Mouse (Mus musculus) small intestine, adult 2 months (tissue): ENCODE measurements around the gene Cdrt4. TPM values are rescaled to one million over a fixed set of nuclear protein-coding genes. Genes with fewer than 3 reads are reported as not detected.

Experiments used
- H3K27ac ChIP-seq: fragments of 200-500 bp; 2 replicates; pipeline ENCODE4 v1.5.1; 2012; ENCODE audit warnings: low read depth, low read length, control low read depth, inconsistent platforms; ENCODE audit not compliant: insufficient read depth
- H3K27me3 ChIP-seq: fragments of 200-500 bp; 2 replicates; pipeline ENCODE4 v1.6.1; 2012; ENCODE audit warnings: mild to moderate bottlenecking, moderate library complexity, low read length, inconsistent platforms; ENCODE audit not compliant: control insufficient read depth, insufficient read depth
- H3K36me3 ChIP-seq: fragments of 200-500 bp; 2 replicates; pipeline ENCODE4 v1.6.1; 2012; ENCODE audit warnings: mild to moderate bottlenecking, low read length, control low read depth, inconsistent platforms; ENCODE audit not compliant: control insufficient read depth, insufficient read depth
- H3K4me1 ChIP-seq: fragments of 200-500 bp; 2 replicates; pipeline ENCODE4 v1.6.1; 2012; ENCODE audit warnings: low read length, inconsistent platforms, mixed read lengths; ENCODE audit not compliant: control insufficient read depth, insufficient read depth, insufficient read length
- H3K4me3 ChIP-seq: fragments of 200-500 bp; 2 replicates; pipeline ENCODE4 v1.5.1; 2012; ENCODE audit warnings: low read depth, mild to moderate bottlenecking, control low read depth, inconsistent platforms, low read length, moderate library complexity
- CTCF ChIP-seq: fragments of 200-500 bp; IDR thresholded peaks from 2 replicates; pipeline ENCODE4 v1.5.1; 2012; ENCODE audit warnings: low read depth, mild to moderate bottlenecking, control low read depth, inconsistent platforms, low read length, moderate library complexity, mixed read lengths; ENCODE audit not compliant: insufficient replicate concordance, insufficient read length; ENCODE audit errors: extremely low read depth
- POLR2A ChIP-seq: fragments of 200-500 bp; IDR thresholded peaks from 2 replicates; pipeline ENCODE4 v1.6.1; 2012; ENCODE audit warnings: low read depth, mild to moderate bottlenecking, control low read depth, inconsistent platforms, low read length, moderate library complexity
- WGBS: fragments of 180-500 bp; shearing (Covaris S2); methylation state at CpG from one replicate; pipeline ENCODE4 v1.1.7; 2018; 5-methylcytosine and 5-hydroxymethylcytosine counted together
- polyA plus RNA-seq: library from polyadenylated mRNA; depleted of rRNA; stranded (reverse); fragments of >200 nt; gene quantifications from 2 replicates; pipeline ENCODE4 v1.2.3, GENCODE M21; 2012

The Cdrt4 gene
- polyA plus RNA-seq, 1 experiment, result not detected

- no peak for TF ChIP-seq POLR2A
- no peak for TF ChIP-seq CTCF
- Histone ChIP-seq H3K36me3 (no peaks in the 10 kb centered on the region), H3K27ac (no peak overlapping the region), H3K27me3 (no peaks in the 10 kb centered on the region), H3K4me1 (no peaks in the 10 kb centered on the region), H3K4me3 (no peak overlapping the region)
- 82% methylated on average over 3 of the region's 3 CpGs for WGBS
Measured at GRCm38 (mm10) chr11:62940176-62940575, 10.8 kb upstream of the Cdrt4 start.

GRCm38 (mm10) chr11:62943538-62943937, 7.5 kb upstream of the Cdrt4 start:
- TF ChIP-seq CTCF (no peak), POLR2A (no peak)
- 64% methylated on average over 6 of the region's 6 CpGs for WGBS
- Histone ChIP-seq H3K4me1 (no peaks in the 10 kb centered on the region), H3K36me3 (no peaks in the 10 kb centered on the region), H3K27ac (no peak overlapping the region), H3K27me3 (no peaks in the 10 kb centered on the region), H3K4me3 (no peak overlapping the region)

- Histone ChIP-seq H3K36me3 (no peaks in the 10 kb centered on the region), H3K27me3 (no peaks in the 10 kb centered on the region; the same call in 1 of the 2 replicates), H3K4me3 (no peak overlapping the region), H3K27ac (no peak overlapping the region), H3K4me1 (no peaks in the 10 kb centered on the region)
- 28% methylated on average over 4 of the region's 4 CpGs for WGBS
- TF ChIP-seq CTCF (no peak), POLR2A (no peak)
Measured at GRCm38 (mm10) chr11:62945514-62945913, 5.5 kb upstream of the Cdrt4 start.

DNA sequence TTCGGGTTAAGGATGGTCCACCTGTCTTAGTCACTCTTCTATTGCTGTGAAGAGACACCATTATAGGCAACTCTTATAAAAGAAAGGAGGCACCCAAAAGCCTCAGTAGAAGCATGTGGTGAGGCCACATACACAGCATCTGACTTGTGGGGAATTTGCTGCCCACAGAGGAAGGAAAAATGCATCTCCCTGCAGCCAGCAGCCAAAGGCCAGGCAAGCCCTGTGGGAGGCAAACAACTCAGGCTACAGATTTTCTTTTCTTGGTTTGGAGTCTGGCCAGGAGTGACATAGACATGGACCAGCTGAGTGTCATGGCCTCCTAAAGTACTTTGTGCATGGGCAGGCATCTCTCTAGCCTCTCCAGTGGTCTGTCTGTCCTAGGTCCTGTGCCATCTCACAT, 1.4 kb upstream of the Cdrt4 start:
- Histone ChIP-seq H3K4me1 (no peaks in the 10 kb centered on the region), H3K4me3 (no peak overlapping the region), H3K36me3 (no peaks in the 10 kb centered on the region), H3K27me3 (no peaks in the 10 kb centered on the region; the same call in 1 of the 2 replicates), H3K27ac (no peak overlapping the region)
- 77% methylated on average over 1 of the region's 1 CpGs for whole genome bisulfite sequencing
- TF ChIP-seq CTCF (no peak), POLR2A (no peak)

GRCm38 (mm10) chr11:62954766-62955165, 3.8 kb downstream of the Cdrt4 start:
- Histone ChIP-seq H3K27ac (no peak overlapping the region), H3K27me3 (no peaks in the 10 kb centered on the region; the same call in 1 of the 2 replicates), H3K4me3 (no peak overlapping the region), H3K36me3 (no peaks in the 10 kb centered on the region), H3K4me1 (peaks cover 9% of the 10 kb centered on the region; the same call in 1 of the 2 replicates)
- TF ChIP-seq CTCF (no peak), POLR2A (no peak)
- 74% methylated on average over 3 of the region's 3 CpGs for WGBS

DNA sequence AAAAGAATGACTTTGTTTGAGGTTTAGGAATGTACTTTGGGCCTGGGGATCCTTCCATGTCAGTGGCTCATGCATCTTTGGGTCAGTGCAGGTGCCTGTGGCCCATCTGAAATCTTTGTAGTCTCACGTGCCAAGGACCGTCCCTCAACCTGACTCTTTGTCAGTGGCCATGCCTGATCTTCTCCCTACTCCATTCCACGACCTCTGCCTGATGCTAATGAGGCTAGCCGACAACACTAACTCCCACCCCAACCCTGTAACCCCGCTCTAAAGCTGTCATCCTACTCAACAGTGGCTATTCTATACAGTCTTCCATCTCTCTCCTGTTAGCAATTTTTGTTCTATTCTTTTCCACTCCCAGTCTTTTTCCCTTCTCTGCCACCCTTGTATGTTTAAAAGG, 4.2 kb downstream of the Cdrt4 start:
- Histone ChIP-seq H3K27ac (no peak overlapping the region), H3K27me3 (no peaks in the 10 kb centered on the region; the same call in 1 of the 2 replicates), H3K4me3 (no peak overlapping the region), H3K36me3 (no peaks in the 10 kb centered on the region), H3K4me1 (peaks cover 9% of the 10 kb centered on the region; the same call in 1 of the 2 replicates)
- WGBS, result 82% methylated on average over 5 of the region's 5 CpGs
- no peak for TF ChIP-seq CTCF
- TF ChIP-seq POLR2A, result no peak

DNA sequence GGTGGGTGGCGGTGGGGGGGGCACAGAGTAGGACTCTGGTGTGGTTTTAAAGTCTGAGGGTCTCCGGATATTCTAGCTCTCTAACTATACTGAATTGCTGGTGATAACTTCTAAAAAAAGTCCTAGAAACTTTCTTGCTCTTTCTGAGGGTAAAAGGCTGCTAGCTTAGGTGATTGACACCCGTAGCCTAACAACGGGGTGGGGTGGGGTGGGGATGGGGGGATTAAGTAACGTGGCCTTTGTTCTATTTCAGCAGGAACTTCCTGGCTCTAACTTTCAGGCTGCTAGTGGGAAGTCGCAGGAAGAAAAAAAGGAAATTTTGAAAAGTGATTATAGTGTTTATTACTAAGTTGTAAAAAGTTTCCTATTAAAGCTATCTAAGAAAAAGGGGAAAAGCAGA, 4.8 kb downstream of the Cdrt4 start:
- no peak for TF ChIP-seq CTCF
- TF ChIP-seq POLR2A, result no peak
- no peak overlapping the region for H3K27ac ChIP-seq
- WGBS, result 38% methylated on average over 6 of the region's 6 CpGs
- H3K4me3 ChIP-seq, result no peak overlapping the region
- H3K4me1 ChIP-seq, result peaks cover 9% of the 10 kb centered on the region; the same call in 1 of the 2 replicates
- peaks cover 2% of the 10 kb centered on the region; the same call in 1 of the 2 replicates for H3K27me3 ChIP-seq
- no peaks in the 10 kb centered on the region for H3K36me3 ChIP-seq
